8 mouse cellular contexts compared by ENCODE assay signal in the genomic region with DNA sequence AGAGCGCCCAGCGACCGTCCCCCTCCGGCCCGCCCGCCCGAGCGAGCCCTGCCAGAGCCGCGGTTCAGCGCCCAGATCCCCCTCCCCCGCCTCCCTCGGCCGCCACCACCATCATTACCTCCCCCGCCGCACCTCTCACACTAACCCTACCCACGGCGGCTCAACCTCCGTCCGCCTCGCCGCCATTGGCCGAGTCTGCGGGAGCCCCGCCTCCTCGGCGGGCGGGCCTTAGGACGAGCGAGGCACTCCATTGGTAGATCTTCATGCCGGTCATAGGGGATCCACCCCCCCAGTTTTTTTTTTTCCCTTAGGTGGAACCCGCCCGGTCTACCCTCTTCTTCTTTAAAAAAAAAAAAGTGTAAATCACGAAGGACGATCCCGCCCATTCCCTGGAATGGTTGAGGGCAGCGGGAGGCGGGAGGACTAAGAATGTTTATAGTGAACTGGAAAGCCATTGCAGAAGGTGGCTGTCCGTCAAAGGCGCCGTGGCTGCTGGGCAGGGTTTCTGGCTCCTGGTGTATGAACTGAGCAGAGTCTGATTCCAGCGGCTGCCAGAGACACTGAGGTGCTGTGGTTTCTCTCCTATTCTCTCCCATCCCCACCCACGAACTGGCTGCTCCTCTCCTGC. TPM values are rescaled to one million over a fixed set of nuclear protein-coding genes. Genes with fewer than 3 reads are reported as not detected.
DNase-seq lines count a peak whose midpoint lies in the region; ATAC-seq and TF ChIP-seq lines count a peak whose summit lies in the region.

No protein-coding gene starts in this region.

- no peaks in the 10 kb centered on the region; the same call in 1 of the 2 replicates for H3K36me3 ChIP-seq in ES-E14 (ENCODE audit: control insufficient read depth, insufficient read depth, low read length, poor library complexity, severe bottlenecking)
- peaks cover 3% of the 10 kb centered on the region for H3K36me3 ChIP-seq in forebrain, embryonic 15.5 days

- H3K27ac ChIP-seq in ES-E14 (ENCODE audit: insufficient read depth, low read depth, low read length, poor library complexity, severe bottlenecking) = peak overlapping the region; percentile 65; the same call in 1 of the 2 replicates
- peak overlapping the region; percentile 88 for H3K27ac ChIP-seq in forebrain, embryonic 15.5 days (replicated peaks)

- H3K4me2 ChIP-seq in forebrain, embryonic 15.5 days (replicated peaks) = peak overlapping the region; percentile 82

- peak overlapping the region; percentile 93 for H3K9ac ChIP-seq in ES-E14 (ENCODE audit: insufficient read depth, low read depth, low read length, poor library complexity, severe bottlenecking)
- peak overlapping the region; percentile 82 for H3K9ac ChIP-seq in forebrain, embryonic 15.5 days (replicated peaks)

- DNase-seq in ES-E14 (ENCODE audit: low read depth, low spot score) = peak; percentile 97
- DNase-seq in cerebellum, adult 11-12 months = peak; percentile 97
- peak; percentile 94 for DNase-seq in heart, postnatal 25 days (ENCODE audit: low spot score)
- peak; percentile 91 to 99 for DNase-seq in layer of hippocampus, adult 18-20 months (ENCODE audit: low spot score in 2 of 2)
- peak; percentile 96 for DNase-seq in lung, adult 2 months
- DNase-seq in thymus, adult 18-20 months = peak; percentile 86 to 94

- intact Hi-C loops in heart, postnatal 25 days (cut with DNase I) = loop anchor here (5.0 to 10.0 kb wide), 6 partner anchors 60 to 1608 kb away; partner anchors contain the start of genes Papolg, Tmem17 and Zrsr1

- WGBS in forebrain, embryonic 15.5 days = under 1% methylated on average over 41 of the region's 43 CpGs
- 2% methylated on average over 36 of the region's 43 CpGs for WGBS in lung, adult 2 months

- H3K4me3 ChIP-seq in ES-E14 (ENCODE audit: insufficient read depth in 1 of 2, low read depth in 1 of 2, low read length in 2 of 2, poor library complexity in 1 of 2, severe bottlenecking in 1 of 2) = peak overlapping the region; percentile 80 to 96
- peak overlapping the region; percentile 67 for H3K4me3 ChIP-seq in forebrain, embryonic 15.5 days
- H3K4me3 ChIP-seq in lung, adult 2 months (replicated peaks; ENCODE audit: extremely low read depth, low read depth, low read length) = peak overlapping the region; percentile 76

- TF ChIP-seq POLR2A in lung, adult 2 months (IDR thresholded peaks at IDR 0.05; ENCODE audit: borderline replicate concordance, extremely low read depth, low read depth, low read length) = peak; percentile 83; the same call in 1 of the 2 replicates

- ATAC-seq in forebrain, embryonic 15.5 days (replicated peaks) = peak; percentile 100
- peak; percentile 99 for ATAC-seq in neutrophil, adult 5-6 weeks (ENCODE audit: extremely low read depth, insufficient number of reproducible peaks, low FRiP score, poor library complexity, severe bottlenecking)

- H3K9me3 ChIP-seq in ES-E14 (ENCODE audit: control insufficient read depth, insufficient read depth, low read depth, low read length) = no peaks in the 10 kb centered on the region
- no peaks in the 10 kb centered on the region for H3K9me3 ChIP-seq in forebrain, embryonic 15.5 days

- no peaks in the 10 kb centered on the region for H3K4me1 ChIP-seq in ES-E14 (ENCODE audit: control insufficient read depth in 2 of 2, insufficient read depth in 2 of 2, low read length in 2 of 2, poor library complexity in 1 of 2)
- H3K4me1 ChIP-seq in forebrain, embryonic 15.5 days = peaks cover 39% of the 10 kb centered on the region
- 0 out of 2 replicates have a peak, but pooled peaks cover 3% of the 10 kb centered on the region for H3K4me1 ChIP-seq in lung, adult 2 months (ENCODE audit: control insufficient read depth, insufficient read depth, low read length)

- in situ Hi-C loops in ES-E14 (cut with MboI; ENCODE audit: low sequenced_read_pairs in 2 of 2, unreplicated experiment in 2 of 2) = no loop called here

- H3K27me3 ChIP-seq in forebrain, embryonic 15.5 days = no peaks in the 10 kb centered on the region

- TF ChIP-seq CTCF in lung, adult 2 months (IDR thresholded peaks at IDR 0.05; ENCODE audit: insufficient read depth, low read length) = no peak

TF ChIP-seq in ES-E14, 5 proteins besides CTCF, POLR2A, EP300 and RAD21:
- peak; percentile 18; the same call in 1 of the 2 replicates for TF ChIP-seq HCFC1 (IDR thresholded peaks at IDR 0.05; ENCODE audit: borderline replicate concordance, insufficient read depth, low read length)
- TF ChIP-seq CHD2 (IDR thresholded peaks at IDR 0.05; ENCODE audit: low read depth, low read length) = peak; percentile 85
- TF ChIP-seq MAFK (IDR thresholded peaks at IDR 0.05; ENCODE audit: insufficient read depth, low read depth, low read length) = no peak
- peak; percentile 100 for TF ChIP-seq ZNF384 (IDR thresholded peaks at IDR 0.05; ENCODE audit: low read depth, low read length)
- TF ChIP-seq ZC3H11A (IDR thresholded peaks at IDR 0.05; ENCODE audit: borderline replicate concordance, low read depth, low read length) = no peak

RNA-seq across cellular contexts. Expression of gene Ehbp1, which starts 55.1 kb away (rescaled TPM):
- total RNA-seq in ES-E14 (2012; rRNA removed) = 10.9 and 11.3 TPM in 2 replicates
- 17.0 and 21.2 TPM in 2 replicates for polyA plus RNA-seq in forebrain, embryonic 15.5 days (2015; fragmentation: Nextera tagmentation; extraction: Ambion mirVana)
- total RNA-seq in heart, postnatal 25 days (2021) = 100 to 1,000 TPM; 119 to 122 TPM
- total RNA-seq in layer of hippocampus, adult 18-20 months (2021) = 10 to 100 TPM; 42.8 to 45.5 TPM
- 1.6 and 3.5 TPM in 2 replicates for polyA plus RNA-seq in lung, adult 2 months (2012; rRNA removed)
- total RNA-seq in neutrophil, adult 5-6 weeks (2017) = 2.1 and 4.5 TPM in 2 replicates

Comparison
In these comparisons a context has a peak if more than half of its experiments do, and no peak if none do; other contexts are left out.
1. Peak in every context shown above with its lines: DNase-seq, ATAC-seq, H3K4me3 ChIP-seq and H3K27ac ChIP-seq.